Mouse (Mus musculus) regulatory T cell (primary cell): ENCODE data around the gene Cuedc1.

Experiments
- in situ Hi-C: fragments of 300-600 bp; cut with MboI, MseI; formaldehyde crosslinking; loops from one replicate; pipeline ENCODE4 v1.15.1; 2025; ENCODE audit warnings: high pct_unique_total_duplicates

Gene Cuedc1

GRCm38 (mm10) chr11:88118817-88119642 is 21.2 kb downstream of the Cuedc1 start:
- in situ Hi-C loops: no loop called here

- in situ Hi-C loops: no loop called here
Measured at GRCm38 (mm10) chr11:88122545-88122944, 24.7 kb downstream of the Cuedc1 start.

GRCm38 (mm10) chr11:88123021-88123420 is 25.2 kb downstream of the Cuedc1 start:
- in situ Hi-C loops: no loop called here

- in situ Hi-C loops: no loop called here
Measured at GRCm38 (mm10) chr11:88123731-88124130, 25.9 kb downstream of the Cuedc1 start.

DNA sequence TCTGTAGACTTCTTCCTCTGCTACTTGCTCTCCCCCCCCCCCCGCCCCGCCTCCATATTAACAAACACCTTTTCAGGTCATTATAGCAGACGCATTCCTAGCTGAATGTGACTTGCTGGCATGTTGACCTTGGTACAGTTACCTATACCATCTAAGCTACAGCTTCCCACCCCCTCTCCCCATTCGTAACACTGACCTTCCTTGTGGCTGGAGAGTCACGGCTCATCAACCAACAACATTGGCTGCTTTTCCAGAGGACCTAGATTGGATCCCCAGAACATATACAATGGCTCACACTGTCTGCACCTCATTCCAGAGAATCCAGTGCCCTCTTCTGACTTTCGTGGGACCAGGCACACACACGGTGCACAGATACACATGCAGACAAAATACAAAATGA is 27.6 kb downstream of the Cuedc1 start:
- in situ Hi-C loops: loop anchor here (25.0 kb wide), 1 partner anchor 638 kb away; no protein-coding TSS in a partner anchor

DNA sequence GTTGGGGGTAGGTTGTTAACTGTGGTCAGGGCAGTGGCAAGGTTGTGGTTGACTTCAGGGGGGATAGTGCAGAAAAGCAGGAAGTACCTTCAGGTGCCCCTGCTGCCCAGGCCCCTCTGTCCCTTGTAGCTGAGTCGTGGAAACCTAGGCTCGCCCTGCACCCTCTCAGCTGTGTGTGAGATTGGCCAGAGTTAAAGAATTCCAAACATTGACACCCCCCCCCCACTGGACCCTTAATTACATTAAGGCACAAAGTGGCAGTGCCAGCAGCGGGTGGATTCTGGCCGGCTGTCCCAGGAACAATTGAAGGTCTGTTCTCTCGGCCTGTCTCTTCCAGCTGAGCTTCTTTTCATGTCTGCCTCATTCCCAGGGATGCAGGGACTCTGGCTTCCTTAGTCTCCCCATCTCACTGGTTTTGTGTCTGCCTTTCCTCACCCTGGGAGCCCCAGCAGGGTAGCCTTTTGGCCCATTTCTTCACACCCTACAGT is 28.5 kb downstream of the Cuedc1 start:
- in situ Hi-C loops: loop anchor here (25.0 kb wide), 1 partner anchor 639 kb away; no protein-coding TSS in a partner anchor

GRCm38 (mm10) chr11:88128461-88128860 is 30.6 kb downstream of the Cuedc1 start:
- in situ Hi-C loops: loop anchor here (25.0 kb wide), 1 partner anchor 641 kb away; no protein-coding TSS in a partner anchor

DNA sequence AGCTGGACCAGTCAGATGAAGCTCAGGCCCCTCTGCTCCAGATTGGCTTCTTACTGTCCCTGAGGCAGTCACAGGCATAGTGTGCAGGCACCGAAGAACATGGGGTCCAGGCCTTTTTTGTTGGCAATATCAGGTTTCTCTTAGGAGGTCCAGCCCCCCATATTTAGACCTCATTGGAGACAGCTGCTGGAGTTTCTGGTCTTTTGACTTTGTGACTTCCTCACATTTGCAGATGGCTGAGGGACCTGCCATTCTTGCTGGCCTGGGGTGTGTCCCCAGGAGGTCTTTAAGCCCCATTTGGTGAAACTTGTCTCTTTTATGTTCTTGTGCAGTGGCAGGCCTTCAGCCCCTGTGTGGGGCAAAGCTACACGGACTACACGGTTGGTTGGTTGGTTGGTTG is 31.4 kb downstream of the Cuedc1 start:
- in situ Hi-C loops: loop anchor here (25.0 kb wide), 1 partner anchor 642 kb away; no protein-coding TSS in a partner anchor

DNA sequence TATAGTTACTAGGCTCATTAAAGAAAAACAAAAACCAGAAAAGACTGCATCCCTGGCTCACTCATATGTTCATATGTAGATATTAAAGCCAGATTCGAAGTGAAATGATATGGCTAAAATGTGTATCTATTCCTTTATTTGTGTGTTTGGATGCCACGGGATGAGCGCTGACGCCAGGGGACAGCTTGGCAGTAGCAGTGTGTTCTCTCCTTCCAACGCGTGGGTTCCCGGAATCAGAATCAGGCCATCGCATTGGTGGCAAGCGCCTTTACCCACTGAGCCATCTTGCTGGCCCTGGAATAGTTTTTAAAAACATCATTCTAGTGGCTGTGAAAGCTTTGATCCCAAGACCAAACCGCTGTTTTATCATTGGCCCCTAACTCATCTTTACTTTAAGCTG is 32.1 kb downstream of the Cuedc1 start:
- in situ Hi-C loops: loop anchor here (25.0 kb wide), 1 partner anchor 643 kb away; no protein-coding TSS in a partner anchor

DNA sequence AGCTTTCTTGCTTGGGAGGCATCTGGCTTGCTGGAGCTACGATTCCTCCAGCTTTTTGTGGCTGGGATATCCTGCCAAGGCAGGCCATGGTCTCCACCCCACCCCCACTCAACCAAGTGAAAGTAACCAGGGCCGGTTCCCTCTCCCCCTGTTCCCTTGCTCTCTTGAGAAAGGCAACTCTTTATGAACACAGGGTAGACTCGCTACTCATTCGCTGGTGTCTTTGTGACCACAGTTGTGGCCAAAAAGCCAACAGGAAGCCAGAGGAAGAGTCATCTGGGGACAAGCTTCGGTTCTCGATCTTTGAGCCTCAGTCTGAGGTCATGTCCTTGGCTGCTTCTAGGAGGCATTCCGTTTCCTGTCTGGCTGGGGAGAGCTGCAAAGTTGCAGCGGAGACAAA is 34.0 kb downstream of the Cuedc1 start:
- in situ Hi-C loops: loop anchor here (25.0 kb wide), 1 partner anchor 645 kb away; no protein-coding TSS in a partner anchor

GRCm38 (mm10) chr11:88135218-88135617 is 37.4 kb downstream of the Cuedc1 start:
- in situ Hi-C loops: loop anchor here (25.0 kb wide), 1 partner anchor 648 kb away; no protein-coding TSS in a partner anchor

DNA sequence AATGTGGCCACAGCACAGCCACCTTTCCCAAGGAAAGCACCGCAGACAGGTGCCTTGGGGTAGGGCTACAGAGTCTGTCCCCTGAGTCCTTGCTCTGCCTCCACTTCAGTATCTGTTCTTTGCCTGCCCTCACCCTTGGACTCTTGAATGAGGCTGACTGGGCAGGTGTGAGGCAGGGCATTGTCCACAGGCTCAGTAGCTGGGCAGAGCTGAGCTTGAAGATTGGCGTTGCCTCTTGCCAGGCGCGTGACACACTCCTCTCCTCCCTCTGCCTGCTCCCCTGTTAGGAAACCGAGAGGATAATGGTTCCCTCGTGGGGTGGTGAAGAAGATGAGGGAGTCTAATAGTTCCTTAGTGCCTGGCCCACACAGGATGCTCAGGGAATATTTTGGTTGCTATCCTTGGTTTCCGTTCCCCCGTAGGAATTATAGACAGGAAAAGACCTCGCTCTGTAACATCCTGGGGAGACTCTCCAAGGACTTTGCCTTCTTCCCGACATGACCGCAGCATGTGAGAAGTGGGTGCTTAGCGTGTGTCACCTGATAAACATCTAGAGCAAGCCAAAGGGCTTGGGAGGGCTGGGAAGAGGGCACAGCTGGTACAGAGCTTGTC is 40.1 kb downstream of the Cuedc1 start:
- in situ Hi-C loops: loop anchor here (25.0 kb wide), 1 partner anchor 651 kb away; no protein-coding TSS in a partner anchor

DNA sequence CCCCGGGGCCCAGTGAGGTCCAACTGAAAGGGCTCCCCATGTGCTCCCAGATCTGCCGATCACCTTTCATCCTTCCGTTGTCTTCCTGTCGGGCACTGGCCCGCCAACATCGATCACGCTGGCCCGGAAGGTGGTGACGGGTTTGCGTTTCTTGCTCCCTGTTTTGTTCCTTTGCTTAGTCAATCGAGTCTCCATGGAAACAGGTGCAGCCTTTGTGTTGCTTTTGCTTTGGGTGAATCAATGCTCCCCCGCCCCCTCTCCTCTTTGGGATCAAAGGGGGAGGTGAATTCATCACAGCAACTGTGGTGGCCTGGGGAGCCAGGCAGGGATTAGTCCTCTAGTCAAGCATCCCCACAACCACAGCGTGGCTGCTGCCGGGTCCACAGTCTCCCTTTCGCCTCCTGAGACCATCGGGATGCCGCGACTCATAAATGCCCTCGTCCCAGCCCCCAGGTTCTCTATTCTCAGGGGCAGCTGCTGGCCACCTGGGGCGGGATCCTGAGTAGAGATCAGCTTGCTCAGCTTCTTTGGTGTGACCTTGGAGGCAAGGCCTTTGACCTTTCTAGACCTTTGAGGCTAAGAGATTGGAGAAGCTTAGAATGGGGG is 41.5 kb downstream of the Cuedc1 start:
- in situ Hi-C loops: loop anchor here (25.0 kb wide), 1 partner anchor 652 kb away; no protein-coding TSS in a partner anchor

DNA sequence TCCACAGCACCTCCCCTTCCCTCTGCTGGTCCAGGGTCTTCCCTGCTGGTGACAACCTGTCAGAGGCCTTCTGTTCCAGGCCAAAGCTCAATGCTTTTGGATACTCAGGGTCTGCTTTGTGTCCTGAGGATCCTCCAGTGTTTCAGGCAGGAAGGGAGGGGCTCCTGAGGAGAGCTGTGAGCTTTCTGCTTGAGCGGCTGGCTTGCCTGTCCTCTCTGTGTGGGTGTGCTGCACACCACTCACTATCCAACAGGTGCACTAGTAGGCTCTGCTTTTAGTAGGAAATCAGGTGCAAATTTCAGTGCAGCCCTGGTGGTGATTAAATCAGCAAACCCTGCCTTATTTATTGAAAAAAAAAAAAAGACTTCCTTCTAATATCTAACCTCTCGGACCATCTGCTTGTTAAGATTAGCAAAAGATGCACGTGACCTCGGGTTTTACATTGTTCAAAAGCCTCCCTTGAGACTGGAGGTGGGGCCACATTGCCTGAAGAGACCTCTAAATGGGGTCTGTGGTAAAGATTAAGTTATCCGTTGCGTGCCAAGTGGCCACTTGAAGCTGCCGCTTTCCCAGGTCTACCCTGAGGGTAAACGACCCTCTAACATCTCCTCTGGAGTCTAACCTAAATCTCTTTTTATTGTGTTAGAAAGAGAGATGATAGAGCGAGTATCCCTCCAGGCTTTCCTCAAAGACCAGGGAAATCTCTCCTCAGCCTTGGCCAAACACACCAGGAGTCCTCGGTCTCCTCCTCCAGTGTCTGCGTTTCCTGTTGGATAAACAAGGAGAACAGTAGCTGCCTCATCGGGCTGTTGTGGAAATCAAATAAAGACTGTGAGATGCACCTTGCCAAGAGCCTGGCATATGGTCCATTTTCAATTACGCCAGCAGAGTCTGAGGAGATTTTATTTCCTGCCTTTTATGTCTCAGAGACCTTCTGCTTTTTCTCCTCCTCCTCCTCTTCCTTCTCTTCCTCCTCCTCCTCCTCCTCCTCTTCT is 42.5 kb downstream of the Cuedc1 start:
- in situ Hi-C loops: loop anchor here (25.0 kb wide), 1 partner anchor 653 kb away; no protein-coding TSS in a partner anchor

DNA sequence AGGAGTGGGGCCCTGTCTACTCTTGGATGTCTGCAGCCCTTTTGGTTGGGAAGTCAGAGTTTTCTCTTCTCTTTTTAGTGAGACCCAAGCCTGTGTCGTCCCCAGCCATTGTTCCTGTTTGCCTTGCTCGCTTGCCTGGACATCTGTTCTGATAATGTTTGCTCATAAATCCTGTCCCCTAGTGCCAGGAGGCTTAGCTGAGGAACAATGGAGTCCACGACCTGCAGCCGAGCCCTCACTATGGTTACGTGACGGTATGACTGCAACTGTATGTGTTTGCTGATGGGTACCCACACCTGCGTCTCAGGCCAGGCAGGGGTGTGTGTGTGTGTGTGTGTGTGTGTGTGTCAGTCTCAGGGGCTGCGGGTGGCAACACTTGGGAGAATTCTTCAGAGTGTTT is 44.5 kb downstream of the Cuedc1 start:
- in situ Hi-C loops: loop anchor here (25.0 kb wide), 1 partner anchor 655 kb away; no protein-coding TSS in a partner anchor

DNA sequence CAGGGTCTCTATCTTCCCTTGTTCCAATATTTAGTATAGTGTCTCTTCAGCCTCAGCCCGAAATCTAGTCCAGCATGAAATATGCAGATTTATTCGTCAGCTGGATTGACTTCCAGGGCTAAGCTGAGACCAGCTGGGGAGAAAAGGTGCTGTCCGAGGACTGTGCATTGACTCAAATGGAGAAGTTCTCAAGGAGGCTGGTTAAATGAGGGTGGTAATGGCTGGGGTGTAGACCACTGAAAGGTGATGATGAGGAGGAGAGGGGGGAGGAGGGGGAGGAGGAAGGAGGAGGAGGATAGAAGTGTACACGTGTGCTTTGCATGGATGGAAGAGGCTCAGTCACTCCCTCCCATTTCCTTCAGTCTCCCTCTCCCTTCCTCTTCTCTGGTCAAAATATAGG is 46.2 kb downstream of the Cuedc1 start:
- in situ Hi-C loops: loop anchor here (25.0 kb wide), 1 partner anchor 657 kb away; no protein-coding TSS in a partner anchor

DNA sequence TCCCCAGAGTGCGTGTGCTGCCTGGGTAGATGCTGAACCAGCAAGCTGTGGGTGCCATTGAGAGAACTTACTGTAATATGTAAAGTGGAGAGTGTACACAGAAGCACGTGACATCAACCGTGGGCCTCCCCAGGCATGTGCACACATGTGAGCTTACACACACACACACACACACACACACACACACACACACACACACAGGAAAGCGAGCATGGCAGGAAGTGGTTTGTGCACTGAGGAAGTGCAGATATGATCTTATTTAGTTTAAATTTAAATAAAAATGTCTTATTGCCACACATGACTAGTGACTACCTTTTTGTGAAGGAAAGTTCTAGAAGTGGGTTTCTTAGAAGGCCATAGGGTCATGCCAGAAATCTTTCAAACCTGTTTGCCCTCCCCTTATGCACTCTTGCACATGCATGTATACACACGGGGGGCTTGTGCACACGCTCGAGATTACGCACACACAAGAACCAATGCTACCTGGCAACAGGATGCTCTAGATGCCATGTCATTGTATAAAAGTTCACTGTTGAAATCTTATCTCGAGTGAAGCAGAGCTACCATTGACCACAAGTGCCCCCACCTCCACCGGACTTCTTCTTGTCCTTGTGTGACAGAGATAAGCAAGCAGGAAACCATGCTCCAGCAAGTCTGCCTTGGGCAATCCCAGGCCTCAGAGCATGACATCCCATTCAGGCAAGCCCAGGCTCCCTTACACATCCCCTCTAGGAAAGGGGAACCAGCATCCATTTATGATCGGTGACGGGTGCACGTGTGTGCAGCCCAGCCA is 47.6 kb downstream of the Cuedc1 start:
- in situ Hi-C loops: loop anchor here (25.0 kb wide), 1 partner anchor 658 kb away; no protein-coding TSS in a partner anchor

- in situ Hi-C loops: loop anchor here (25.0 kb wide), 1 partner anchor 659 kb away; no protein-coding TSS in a partner anchor
Measured at GRCm38 (mm10) chr11:88146264-88147060, 48.6 kb downstream of the Cuedc1 start.
